Mouse (Mus musculus) midbrain, embryonic 11.5 days (tissue): Measurements from ENCODE around the gene Ucn2. TPM values are rescaled to one million over a fixed set of nuclear protein-coding genes. Genes with fewer than 3 reads are reported as not detected.

Source experiments
- ATAC-seq: fragments of 200-750 bp; cut with Nextera tagmentation; 2 replicates; pipeline ENCODE4 v1.8.0; 2017; ENCODE audit warnings: moderate TSS enrichment, moderate library complexity; ENCODE audit not compliant: low FRiP score
- DNase-seq: peaks from one replicate; pipeline ENCODE4 v3.0.0; 2015; ENCODE audit warnings: low spot score; ENCODE audit errors: missing footprints
- H3K27ac ChIP-seq: fragments of 300-500 bp; sonication (generic); 2 replicates; pipeline ENCODE4 v1.5.1; 2014; ENCODE audit warnings: low read depth, low read length
- H3K27me3 ChIP-seq: fragments of 300-500 bp; sonication (generic); 2 replicates; pipeline ENCODE4 v1.6.1; 2014; ENCODE audit warnings: mild to moderate bottlenecking, low read length, moderate library complexity, mixed read lengths; ENCODE audit not compliant: control insufficient read depth, insufficient read depth
- H3K36me3 ChIP-seq: fragments of 300-500 bp; sonication (generic); 2 replicates; pipeline ENCODE4 v1.6.1; 2014; ENCODE audit warnings: mild to moderate bottlenecking, low read length, moderate library complexity, mixed read lengths; ENCODE audit not compliant: control insufficient read depth, insufficient read depth
- H3K4me1 ChIP-seq: fragments of 300-500 bp; sonication (generic); 2 replicates; pipeline ENCODE4 v1.6.1; 2014; ENCODE audit warnings: low read length; ENCODE audit not compliant: control insufficient read depth, insufficient read depth
- H3K4me2 ChIP-seq: fragments of 300-500 bp; sonication (generic); 2 replicates; pipeline ENCODE4 v1.6.1; 2014; ENCODE audit warnings: mild to moderate bottlenecking, moderate library complexity
- H3K4me3 ChIP-seq: fragments of 300-500 bp; sonication (generic); 2 replicates; pipeline ENCODE4 v1.5.1; 2014; ENCODE audit warnings: low read depth, low read length
- H3K9ac ChIP-seq: fragments of 300-500 bp; sonication (generic); 2 replicates; pipeline ENCODE4 v1.6.1; 2014; ENCODE audit warnings: low read length
- H3K9me3 ChIP-seq: fragments of 300-500 bp; sonication (generic); 2 replicates; pipeline ENCODE4 v1.6.1; 2016; ENCODE audit warnings: low read length; ENCODE audit not compliant: control insufficient read depth
- WGBS: fragments of 180-500 bp; shearing (Covaris S2); extraction: QIAGEN DNeasy Blood & Tissue Kit; methylation state at CpG from one replicate; pipeline ENCODE4 v1.1.7; 2014; 5-methylcytosine and 5-hydroxymethylcytosine counted together
- polyA plus RNA-seq: library from polyadenylated mRNA; unstranded; fragments of >200 nt; fragmentation: Nextera tagmentation; extraction: Ambion mirVana; gene quantifications from 2 replicates; pipeline ENCODE4 v1.2.1, GENCODE M21; 2014

Gene Ucn2
- polyA plus RNA-seq, 1 experiment from 2014 or later: 0.15 TPM

DNA sequence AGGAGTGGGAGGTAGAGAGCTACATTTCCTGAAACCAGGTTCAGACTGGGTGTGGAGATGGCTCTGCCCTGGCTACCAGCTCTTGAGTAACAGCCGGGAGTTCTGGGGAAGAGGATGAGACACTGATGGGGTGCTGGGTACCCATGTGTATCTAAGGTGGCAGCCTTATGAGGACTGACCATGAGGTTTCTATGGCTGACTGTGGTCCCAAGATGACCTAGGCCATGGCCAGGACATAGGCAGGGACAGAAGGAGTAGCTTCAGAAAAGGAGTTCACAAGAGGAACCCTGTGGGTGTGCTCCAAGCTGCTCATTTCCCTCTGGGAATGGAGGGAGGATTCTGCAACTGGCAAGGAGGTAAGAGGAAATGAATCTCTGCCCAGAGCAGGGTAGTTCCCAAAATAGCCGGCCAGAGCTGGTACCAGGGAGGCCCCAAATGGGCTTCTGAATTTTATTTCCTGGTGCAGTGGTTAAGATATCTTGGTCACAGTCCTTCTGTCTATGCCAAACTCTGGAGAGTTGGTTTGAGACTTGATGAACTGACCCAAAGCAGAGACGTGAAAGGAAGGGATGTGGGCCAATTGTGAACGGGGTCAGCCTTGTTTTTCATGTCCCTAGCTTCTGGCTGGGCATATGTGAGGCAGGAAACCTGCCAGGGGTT lies 4.1 kb downstream of the Ucn2 start:
- Histone ChIP-seq H3K27ac (no peak overlapping the region), H3K9ac (no peak overlapping the region), H3K36me3 (no peaks in the 10 kb centered on the region), H3K4me1 (peaks cover 9% of the 10 kb centered on the region), H3K9me3 (no peaks in the 10 kb centered on the region), H3K4me3 (no peak overlapping the region), H3K4me2 (no peak overlapping the region), H3K27me3 (no peaks in the 10 kb centered on the region; the same call in 1 of the 2 replicates)
- ATAC-seq (no peak), DNase-seq (peak; percentile 57)
- 89% methylated on average over 4 of the region's 4 CpGs for WGBS

- 75% methylated on average over 7 of the region's 7 CpGs for WGBS
- Histone ChIP-seq H3K27ac (no peak overlapping the region), H3K4me3 (no peak overlapping the region), H3K9ac (no peak overlapping the region), H3K27me3 (no peaks in the 10 kb centered on the region; the same call in 1 of the 2 replicates), H3K4me1 (peaks cover 9% of the 10 kb centered on the region), H3K4me2 (no peak overlapping the region), H3K36me3 (no peaks in the 10 kb centered on the region), H3K9me3 (no peaks in the 10 kb centered on the region)
- ATAC-seq (no peak), DNase-seq (peak; percentile 33)
Observed at GRCm38 (mm10) chr9:108990462-108990820, 4.6 kb downstream of the Ucn2 start.

DNA sequence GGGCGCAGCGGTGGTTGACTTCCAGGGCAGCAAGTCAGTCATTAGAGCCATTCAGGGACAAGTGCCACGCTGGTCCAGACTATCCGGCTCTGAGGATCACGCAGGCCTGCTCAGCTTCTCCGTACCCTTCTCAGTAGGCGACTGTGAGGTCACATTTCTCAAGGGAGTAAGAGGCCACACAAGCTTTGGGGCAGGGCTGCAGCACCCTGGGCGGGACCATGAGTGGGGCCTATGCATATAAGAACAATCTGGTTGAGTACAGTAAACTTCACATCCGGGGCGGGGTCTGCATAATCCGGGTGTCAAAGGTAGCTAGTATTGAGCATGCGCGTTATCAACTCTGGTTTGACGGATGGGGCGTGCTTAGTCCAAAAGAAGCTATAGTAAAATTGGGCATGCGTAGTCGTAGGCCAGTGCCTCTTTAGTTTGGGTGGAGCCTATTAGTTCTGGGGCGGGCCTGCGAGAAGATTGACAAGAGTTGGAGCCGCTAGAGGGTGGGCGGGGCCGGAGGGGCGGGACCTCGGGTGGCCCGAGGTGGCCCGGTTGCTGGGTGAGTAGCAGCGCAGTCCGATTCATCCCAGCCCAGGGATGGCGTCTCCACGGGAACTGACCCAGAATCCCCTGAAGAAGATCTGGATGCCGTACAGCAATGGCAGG lies 5.7 kb downstream of the Ucn2 start, which contains the start of gene Pfkfb4:
Gene Pfkfb4 (plus strand): TSS at position 351 of the 657 bp plus-strand sequence.
- H3K4me3 ChIP-seq: peak within 1 kb of the TSS; percentile 51
- H3K9ac ChIP-seq: peak within 1 kb of the TSS; percentile 65
- H3K4me2 ChIP-seq: peak within 1 kb of the TSS; percentile 63
- DNase-seq (peak; percentile 99), ATAC-seq (peak; percentile 97)
- peaks cover 9% of the 10 kb centered on the region for H3K4me1 ChIP-seq
- H3K27ac ChIP-seq: peak within 1 kb of the TSS; percentile 60
- whole genome bisulfite sequencing: 2% methylated on average over 31 of the region's 31 CpGs
- H3K27me3 ChIP-seq: no peaks in the 10 kb centered on the region; the same call in 1 of the 2 replicates
- H3K36me3 ChIP-seq: no peaks in the 10 kb centered on the region
- no peaks in the 10 kb centered on the region for H3K9me3 ChIP-seq

DNA sequence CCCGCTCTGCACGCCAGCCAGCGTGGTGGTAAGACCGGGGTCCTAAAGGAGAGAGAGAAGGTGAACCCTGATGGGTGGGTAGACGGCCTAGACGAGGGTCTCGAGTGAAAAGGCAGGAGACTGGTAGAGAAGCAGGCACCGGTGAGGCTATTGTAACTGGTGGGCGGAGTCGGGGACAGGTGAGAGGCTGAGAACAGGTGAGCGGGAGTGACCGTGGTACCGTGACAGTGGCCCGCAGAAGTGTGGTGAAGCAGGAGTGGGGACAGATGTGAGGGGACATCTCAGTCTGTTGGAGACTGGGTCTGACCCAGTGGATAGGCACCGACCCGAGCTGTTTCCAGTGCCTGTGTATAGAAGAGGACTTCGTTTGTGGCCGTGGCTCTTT lies 6.3 kb downstream of the Ucn2 start:
- WGBS: 8% methylated on average over 18 of the region's 18 CpGs
- Histone ChIP-seq H3K4me3 (peak overlapping the region; percentile 51), H3K9me3 (no peaks in the 10 kb centered on the region), H3K4me1 (peaks cover 9% of the 10 kb centered on the region), H3K9ac (peak overlapping the region; percentile 65), H3K27ac (0 out of 2 replicates have a peak overlapping the region, but pooled peaks have one; percentile 15), H3K36me3 (no peaks in the 10 kb centered on the region), H3K27me3 (no peaks in the 10 kb centered on the region; the same call in 1 of the 2 replicates), H3K4me2 (peak overlapping the region; percentile 63)
- no peak for ATAC-seq
- peak; percentile 82 for DNase-seq

DNA sequence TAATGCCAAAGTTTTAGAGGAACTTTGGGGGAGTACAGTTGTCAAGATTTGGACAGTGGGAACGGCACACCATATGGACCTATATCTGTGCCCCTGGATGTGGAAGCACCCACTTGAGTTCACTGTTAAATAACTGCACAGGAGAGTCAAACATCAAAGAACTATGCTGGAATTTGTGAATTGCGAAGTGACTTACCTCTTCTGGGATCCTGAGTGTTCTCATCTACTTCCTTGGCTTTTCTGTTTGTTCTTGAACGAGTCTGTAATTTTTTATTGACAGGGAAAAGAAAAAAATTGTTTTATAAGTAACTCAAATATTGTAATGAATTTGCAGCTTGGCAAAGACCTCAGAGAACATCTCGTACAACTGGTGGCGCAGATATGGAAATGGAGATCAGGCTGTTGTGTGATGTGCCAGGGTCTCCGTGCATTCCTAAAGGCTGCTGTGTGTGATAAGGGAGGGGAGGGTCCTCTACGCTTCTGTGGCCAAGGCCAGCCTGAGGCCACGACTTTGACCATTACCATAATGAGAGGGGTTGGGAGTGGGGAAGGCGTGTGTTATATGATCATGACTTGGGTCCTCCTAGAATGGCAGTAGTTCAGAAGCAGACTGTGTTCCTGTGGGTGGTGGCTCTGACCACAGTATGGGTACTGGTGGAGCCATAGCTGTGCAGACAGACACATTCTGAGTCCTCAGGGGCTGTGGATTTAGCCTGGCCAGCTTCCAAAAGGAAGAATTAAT lies 7.0 kb downstream of the Ucn2 start:
- 87% methylated on average over 9 of the region's 9 CpGs for WGBS
- ATAC-seq (no peak), DNase-seq (no peak)
- H3K27ac ChIP-seq: no peak overlapping the region
- no peaks in the 10 kb centered on the region for H3K27me3 ChIP-seq
- H3K4me2 ChIP-seq: peak overlapping the region; percentile 63; the same call in 1 of the 2 replicates
- no peak overlapping the region; the same call in 1 of the 2 replicates for H3K4me3 ChIP-seq
- peaks cover 9% of the 10 kb centered on the region for H3K4me1 ChIP-seq
- H3K9ac ChIP-seq: no peak overlapping the region
- H3K36me3 ChIP-seq: no peaks in the 10 kb centered on the region
- H3K9me3 ChIP-seq: no peaks in the 10 kb centered on the region

DNA sequence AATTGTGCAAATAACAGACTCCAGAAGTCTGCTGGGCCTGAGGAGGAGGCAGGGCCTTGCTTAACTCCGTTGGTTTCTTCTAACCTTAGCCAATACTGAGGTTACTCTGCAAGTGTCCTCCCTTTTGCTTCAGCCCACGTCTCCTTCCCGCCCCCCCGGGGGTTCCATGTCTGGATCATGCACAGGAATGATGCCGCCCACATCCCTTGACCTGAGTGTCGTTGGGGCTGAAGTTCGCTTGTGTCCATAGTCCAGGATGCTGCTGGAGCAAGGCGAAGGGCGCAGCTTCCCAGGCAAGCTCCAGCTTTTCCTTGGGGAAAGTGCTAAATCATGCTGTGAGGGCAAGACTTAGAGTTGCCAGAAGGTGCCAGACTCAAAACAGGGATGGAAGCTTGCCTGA lies 10.6 kb downstream of the Ucn2 start:
- Histone ChIP-seq H3K4me3 (no peak overlapping the region), H3K27me3 (no peaks in the 10 kb centered on the region), H3K4me1 (peaks cover 4% of the 10 kb centered on the region; the same call in 1 of the 2 replicates), H3K27ac (no peak overlapping the region), H3K9me3 (no peaks in the 10 kb centered on the region), H3K36me3 (no peaks in the 10 kb centered on the region), H3K4me2 (no peak overlapping the region), H3K9ac (no peak overlapping the region)
- WGBS: 76% methylated on average over 9 of the region's 9 CpGs
- DNase-seq (no peak), ATAC-seq (no peak)

GRCm38 (mm10) chr9:108998287-108999166 lies 12.7 kb downstream of the Ucn2 start:
- Histone ChIP-seq H3K27me3 (no peaks in the 10 kb centered on the region), H3K4me1 (no peaks in the 10 kb centered on the region), H3K9me3 (no peaks in the 10 kb centered on the region), H3K4me2 (no peak overlapping the region), H3K9ac (no peak overlapping the region), H3K36me3 (no peaks in the 10 kb centered on the region), H3K27ac (no peak overlapping the region), H3K4me3 (no peak overlapping the region)
- 87% methylated on average over 19 of the region's 19 CpGs for WGBS
- DNase-seq (peak; percentile 71), ATAC-seq (no peak)

GRCm38 (mm10) chr9:108999167-108999526 lies 13.3 kb downstream of the Ucn2 start:
- H3K36me3 ChIP-seq: no peaks in the 10 kb centered on the region
- H3K27me3 ChIP-seq: no peaks in the 10 kb centered on the region
- H3K4me3 ChIP-seq: no peak overlapping the region
- no peak overlapping the region for H3K9ac ChIP-seq
- no peak for DNase-seq
- no peak overlapping the region for H3K27ac ChIP-seq
- no peak for ATAC-seq
- no peaks in the 10 kb centered on the region for H3K9me3 ChIP-seq
- no peak overlapping the region for H3K4me2 ChIP-seq
- whole genome bisulfite sequencing: 80% methylated on average over 4 of the region's 4 CpGs
- H3K4me1 ChIP-seq: no peaks in the 10 kb centered on the region
